Mouse (Mus musculus) MEL (cell line): ENCODE results near the gene Prox2. TPM values are rescaled to one million over a fixed set of nuclear protein-coding genes. Genes with fewer than 3 reads are reported as not detected.

Experiments used
- DNase-seq: peaks from one replicate; pipeline ENCODE4 v3.0.0; 2011; ENCODE audit warnings: low read depth, low spot score
- H3K27ac ChIP-seq: 2 replicates; pipeline ENCODE4 v1.5.1; 2012; ENCODE audit warnings: low read depth, mild to moderate bottlenecking, control low read depth, low read length, moderate library complexity; ENCODE audit not compliant: control insufficient read depth
- H3K27me3 ChIP-seq, 2 experiments: fragments of 150-350 bp in 1 of 2; sonication (generic) in 1 of 2; 2 replicates each; pipeline ENCODE4 v1.6.1; 2012; ENCODE audit warnings: low read length in 2 of 2, mild to moderate bottlenecking in 2 of 2, improper control_type of control experiment in 1 of 2, moderate library complexity in 1 of 2; ENCODE audit not compliant: insufficient read depth in 2 of 2, control insufficient read depth in 1 of 2
- H3K36me3 ChIP-seq, 2 experiments: 2 replicates each; pipeline ENCODE4 v1.6.1; 2012 to 2014; ENCODE audit warnings: low read length in 2 of 2, improper control_type of control experiment in 1 of 2, inconsistent platforms in 1 of 2, mild to moderate bottlenecking in 1 of 2; ENCODE audit not compliant: insufficient read depth in 2 of 2, control insufficient read depth in 1 of 2
- H3K4me1 ChIP-seq, 2 experiments: fragments of 150-350 bp in 1 of 2; sonication (generic) in 1 of 2; 2 replicates each; pipeline ENCODE4 v1.6.1; 2012; ENCODE audit warnings: low read length in 2 of 2, improper control_type of control experiment in 1 of 2, mild to moderate bottlenecking in 1 of 2; ENCODE audit not compliant: insufficient read depth in 2 of 2, control insufficient read depth in 1 of 2
- H3K4me3 ChIP-seq, 2 experiments: fragments of 150-350 bp in 1 of 2; sonication (generic) in 1 of 2; 2 replicates each; pipeline ENCODE4 v1.5.1; 2012; ENCODE audit warnings: low read depth in 2 of 2, low read length in 2 of 2, mild to moderate bottlenecking in 2 of 2, moderate library complexity in 2 of 2, control low read depth in 1 of 2, improper control_type of control experiment in 1 of 2; ENCODE audit not compliant: control insufficient read depth in 1 of 2, insufficient read depth in 1 of 2
- H3K79me2 ChIP-seq: 2 replicates; pipeline ENCODE4 v1.6.1; 2012; ENCODE audit warnings: mild to moderate bottlenecking, low read length, moderate library complexity; ENCODE audit not compliant: control insufficient read depth, poor library complexity, insufficient read depth
- H3K9ac ChIP-seq: 2 replicates; pipeline ENCODE4 v1.6.1; 2012; ENCODE audit warnings: low read depth, mild to moderate bottlenecking, control low read depth, low read length, moderate library complexity; ENCODE audit not compliant: control insufficient read depth, poor library complexity, severe bottlenecking
- H3K9me3 ChIP-seq: fragments of 150-350 bp; sonication (generic); replicated peaks from 2 replicates; pipeline ENCODE4 v1.6.1; 2012; ENCODE audit warnings: mild to moderate bottlenecking, low read length, improper control_type of control experiment, moderate library complexity; ENCODE audit not compliant: insufficient read depth
- ELF1 ChIP-seq: IDR thresholded peaks from 2 replicates; pipeline ENCODE4 v1.6.1; 2014; ENCODE audit warnings: low read depth, mild to moderate bottlenecking, inconsistent platforms, low read length, improper control_type of control experiment, moderate library complexity
- EP300 ChIP-seq, 2 experiments: IDR thresholded peaks; 2 replicates each; pipeline ENCODE4 v1.6.1; 2011; ENCODE audit warnings: improper control_type of control experiment in 2 of 2, low read length in 2 of 2, low read depth in 1 of 2, mild to moderate bottlenecking in 1 of 2
- GABPA ChIP-seq: IDR thresholded peaks from 2 replicates; pipeline ENCODE4 v1.6.1; 2012; ENCODE audit warnings: low read depth, mild to moderate bottlenecking, inconsistent platforms, low read length, improper control_type of control experiment, moderate library complexity
- MAX ChIP-seq: IDR thresholded peaks from 2 replicates; pipeline ENCODE4 v1.6.1; 2011; ENCODE audit warnings: low read length, improper control_type of control experiment
- MAZ ChIP-seq: IDR thresholded peaks from 2 replicates; pipeline ENCODE4 v1.6.1; 2012; ENCODE audit warnings: low read depth, mild to moderate bottlenecking, inconsistent platforms, low read length, improper control_type of control experiment
- MXI1 ChIP-seq: IDR thresholded peaks from 2 replicates; pipeline ENCODE4 v1.6.1; 2011; ENCODE audit warnings: mild to moderate bottlenecking, low read depth, low read length, improper control_type of control experiment
- MYC ChIP-seq: IDR thresholded peaks from 2 replicates; pipeline ENCODE4 v1.6.1; 2011; ENCODE audit warnings: low read depth, mild to moderate bottlenecking, low read length, improper control_type of control experiment, moderate library complexity
- NELFE ChIP-seq: IDR thresholded peaks from 2 replicates; pipeline ENCODE4 v1.6.1; 2011; ENCODE audit warnings: low read depth, low read length, improper control_type of control experiment
- POLR2A ChIP-seq, 2 experiments: IDR thresholded peaks; 2 replicates each; pipeline ENCODE4 v1.6.1; 2011 to 2012; ENCODE audit warnings: low read length in 2 of 2, mild to moderate bottlenecking in 2 of 2, control low read depth in 1 of 2, improper control_type of control experiment in 1 of 2, low read depth in 1 of 2, moderate library complexity in 1 of 2; ENCODE audit not compliant: control insufficient read depth in 1 of 2, insufficient read depth in 1 of 2, poor library complexity in 1 of 2
- POLR2AphosphoS2 ChIP-seq: IDR thresholded peaks from 2 replicates; pipeline ENCODE4 v1.6.1; 2011; ENCODE audit warnings: low read length, improper control_type of control experiment
- RAD21 ChIP-seq: IDR thresholded peaks from 2 replicates; pipeline ENCODE4 v1.6.1; 2011; ENCODE audit warnings: mild to moderate bottlenecking, low read depth, low read length, improper control_type of control experiment
- SIN3A ChIP-seq: IDR thresholded peaks from 2 replicates; pipeline ENCODE4 v1.6.1; 2012; ENCODE audit warnings: low read length, improper control_type of control experiment, inconsistent platforms
- TAL1 ChIP-seq: IDR thresholded peaks from 2 replicates; pipeline ENCODE4 v1.6.1; 2012; ENCODE audit warnings: mild to moderate bottlenecking, inconsistent platforms, low read length, moderate library complexity, mixed read lengths
- TCF12 ChIP-seq: IDR thresholded peaks from 2 replicates; pipeline ENCODE4 v1.6.1; 2014; ENCODE audit warnings: low read depth, mild to moderate bottlenecking, inconsistent platforms, low read length, improper control_type of control experiment, moderate library complexity
- UBTF ChIP-seq: IDR thresholded peaks from 2 replicates; pipeline ENCODE4 v1.6.1; 2012; ENCODE audit warnings: low read depth, mild to moderate bottlenecking, inconsistent platforms, low read length, improper control_type of control experiment, moderate library complexity, borderline replicate concordance; ENCODE audit not compliant: insufficient read depth
- polyA plus RNA-seq, 2 experiments: library from polyadenylated mRNA; stranded (reverse) in 1 of 2; unstranded in 1 of 2; fragments of >175 nt in 1 of 2; fragments of >200 nt in 1 of 2; gene quantifications; 2 replicates each; pipeline versions ENCODE4 v1.2.1 to v1.2.4; 2012; ENCODE audit warnings: low replicate concordance in 2 of 2, low read depth in 1 of 2; ENCODE audit not compliant: insufficient read length in 2 of 2, insufficient read depth in 1 of 2, missing spikeins in 1 of 2
- total RNA-seq: library from RNA; depleted of rRNA; stranded (reverse); fragments of 300-350 nt; gene quantifications from 2 replicates; pipeline ENCODE4 v1.2.3, GENCODE M21; 2012

Gene Prox2
- total and polyA plus RNA-seq, 3 experiments: 3.1 to 3.6 TPM; not detected in 1

GRCm38 (mm10) chr12:85151002-85151774, 40.6 kb upstream of the Prox2 start, which contains the start of gene Rps6kl1:
Rps6kl1 (minus strand) TSS chr12:85151264.
- DNase-seq: peak; percentile 91
- TF ChIP-seq EP300 (IDR thresholded peaks at IDR 0.05; ENCODE audit: low read depth in 1 of 2, low read length in 2 of 2) (no peak), MYC (0 out of 2 replicates have a peak, but pooled peaks have one; percentile 29), ELF1 (peak; percentile 42; the same call in 1 of the 2 replicates), GABPA (no peak), POLR2A (IDR thresholded peaks at IDR 0.05; ENCODE audit: control insufficient read depth in 1 of 2, insufficient read depth in 1 of 2, low read depth in 1 of 2, low read length in 2 of 2, poor library complexity in 1 of 2) (peak; percentile 66 to 68), MAZ (peak; percentile 73; the same call in 1 of the 2 replicates), MAX (peak; percentile 77; the same call in 1 of the 2 replicates), POLR2AphosphoS2 (peak; percentile 52; the same call in 1 of the 2 replicates), NELFE (peak; percentile 66), SIN3A (peak; percentile 57), TCF12 (peak; percentile 39; the same call in 1 of the 2 replicates), MXI1 (peak; percentile 49; the same call in 1 of the 2 replicates), TAL1 (no peak)
- H3K79me2 ChIP-seq: no peaks in the 10 kb centered on the region
- H3K36me3 ChIP-seq: no peaks in the 10 kb centered on the region; a peak in 1 of 4 replicates
- H3K27ac ChIP-seq: no peak within 1 kb of the TSS
- peak within 1 kb of the TSS; percentile 66 for H3K9ac ChIP-seq
- H3K9me3 ChIP-seq: no peaks in the 10 kb centered on the region
- H3K27me3 ChIP-seq: peaks cover 0 to 3% of the 10 kb centered on the region in 2 experiments; a peak in 1 of 4 replicates
- peak within 1 kb of the TSS; percentile 62 to 83 for H3K4me3 ChIP-seq
- peaks cover 0 to 4% of the 10 kb centered on the region in 2 experiments; a peak in 1 of 4 replicates for H3K4me1 ChIP-seq

GRCm38 (mm10) chr12:85150321-85151001, 39.9 kb upstream of the Prox2 start:
- no peak for DNase-seq
- peak overlapping the region; percentile 66 for H3K9ac ChIP-seq
- H3K27me3 ChIP-seq: peaks cover 0 to under 1% of the 10 kb centered on the region in 2 experiments; a peak in 1 of 4 replicates

More at GRCm38 (mm10) chr12:85150321-85151001, 39.9 kb upstream of the Prox2 start:
- Histone ChIP-seq H3K79me2 (no peaks in the 10 kb centered on the region), H3K27ac (no peak overlapping the region), H3K4me1 (peaks cover 0 to 4% of the 10 kb centered on the region in 2 experiments; a peak in 1 of 4 replicates), H3K36me3 (no peaks in the 10 kb centered on the region; a peak in 1 of 4 replicates), H3K9me3 (no peaks in the 10 kb centered on the region), H3K4me3 (peak overlapping the region; percentile 62 to 83)
- no peak for TF ChIP-seq UBTF
- no peak for TF ChIP-seq RAD21
